Mouse (Mus musculus) liver, embryonic 12.5 days (tissue): ENCODE data around the gene Ltc4s. TPM values are rescaled to one million over a fixed set of nuclear protein-coding genes. Genes with fewer than 3 reads are reported as not detected.

Experiments used
- ATAC-seq: fragments of 200-750 bp; cut with Nextera tagmentation; 2 replicates; pipeline ENCODE4 v1.8.0; 2017; ENCODE audit warnings: moderate number of reproducible peaks, mild to moderate bottlenecking, moderate library complexity
- H3K27ac ChIP-seq: fragments of 300-500 bp; sonication (generic); 2 replicates; pipeline ENCODE4 v1.5.1; 2016; ENCODE audit warnings: mild to moderate bottlenecking
- H3K27me3 ChIP-seq: fragments of 300-500 bp; sonication (generic); replicated peaks from 2 replicates; pipeline ENCODE4 v1.6.1; 2016; ENCODE audit warnings: mild to moderate bottlenecking, moderate library complexity
- H3K36me3 ChIP-seq: fragments of 300-500 bp; sonication (generic); 2 replicates; pipeline ENCODE4 v1.6.1; 2016; ENCODE audit warnings: mild to moderate bottlenecking, moderate library complexity
- H3K4me1 ChIP-seq: fragments of 300-500 bp; sonication (generic); 2 replicates; pipeline ENCODE4 v1.6.1; 2016
- H3K4me2 ChIP-seq: fragments of 300-500 bp; sonication (generic); 2 replicates; pipeline ENCODE4 v1.6.1; 2016; ENCODE audit warnings: mild to moderate bottlenecking, moderate library complexity
- H3K4me3 ChIP-seq: fragments of 300-500 bp; sonication (generic); 2 replicates; pipeline ENCODE4 v1.5.1; 2016; ENCODE audit warnings: mild to moderate bottlenecking, moderate library complexity
- H3K9ac ChIP-seq: fragments of 300-500 bp; sonication (generic); 2 replicates; pipeline ENCODE4 v1.6.1; 2016; ENCODE audit warnings: mild to moderate bottlenecking, moderate library complexity
- H3K9me3 ChIP-seq: fragments of 300-500 bp; sonication (generic); replicated peaks from 2 replicates; pipeline ENCODE4 v1.6.1; 2016; ENCODE audit warnings: mild to moderate bottlenecking, moderate library complexity
- WGBS: fragments of 180-500 bp; shearing (Covaris S2); methylation state at CpG from one replicate; pipeline ENCODE4 v1.1.7; 2016; ENCODE audit not compliant: insufficient replicate concordance; 5-methylcytosine and 5-hydroxymethylcytosine counted together
- polyA plus RNA-seq: library from polyadenylated mRNA; unstranded; fragments of >200 nt; fragmentation: Nextera tagmentation; extraction: Ambion mirVana; gene quantifications from 2 replicates; pipeline ENCODE4 v1.2.1, GENCODE M21; 2016

Gene Ltc4s
- polyA plus RNA-seq, 1 experiment from 2014 or later, result 0.87 TPM

DNA sequence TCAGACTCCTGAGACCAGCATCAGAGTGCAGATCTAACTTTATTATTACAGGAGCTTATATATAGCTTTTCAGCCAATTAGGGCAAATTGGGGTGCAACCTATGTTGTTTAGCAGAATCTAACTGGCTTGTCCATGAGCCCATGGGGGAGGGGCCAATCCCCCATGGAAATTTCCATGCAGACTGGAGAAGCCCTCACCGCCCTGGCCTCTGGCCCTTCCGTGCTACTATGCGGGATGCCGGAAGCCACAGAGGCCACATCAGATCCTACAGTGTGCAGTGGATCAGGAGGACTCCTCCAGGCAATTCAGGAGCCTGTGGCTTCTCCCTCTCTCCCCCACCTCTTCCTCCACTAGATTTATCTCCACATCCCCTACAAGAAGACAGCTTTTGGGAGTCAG is 20.6 kb downstream of the Ltc4s start:
- no peaks in the 10 kb centered on the region for H3K9me3 ChIP-seq
- no peak overlapping the region for H3K4me3 ChIP-seq
- peaks cover 70% of the 10 kb centered on the region for H3K4me1 ChIP-seq
- no peak overlapping the region for H3K4me2 ChIP-seq
- H3K9ac ChIP-seq, result no peak overlapping the region
- H3K36me3 ChIP-seq, result peaks cover 10% of the 10 kb centered on the region
- WGBS, result 48% methylated on average over 4 of the region's 4 CpGs
- H3K27me3 ChIP-seq, result no peaks in the 10 kb centered on the region
- no peak for ATAC-seq
- no peak overlapping the region; the same call in 1 of the 2 replicates for H3K27ac ChIP-seq

DNA sequence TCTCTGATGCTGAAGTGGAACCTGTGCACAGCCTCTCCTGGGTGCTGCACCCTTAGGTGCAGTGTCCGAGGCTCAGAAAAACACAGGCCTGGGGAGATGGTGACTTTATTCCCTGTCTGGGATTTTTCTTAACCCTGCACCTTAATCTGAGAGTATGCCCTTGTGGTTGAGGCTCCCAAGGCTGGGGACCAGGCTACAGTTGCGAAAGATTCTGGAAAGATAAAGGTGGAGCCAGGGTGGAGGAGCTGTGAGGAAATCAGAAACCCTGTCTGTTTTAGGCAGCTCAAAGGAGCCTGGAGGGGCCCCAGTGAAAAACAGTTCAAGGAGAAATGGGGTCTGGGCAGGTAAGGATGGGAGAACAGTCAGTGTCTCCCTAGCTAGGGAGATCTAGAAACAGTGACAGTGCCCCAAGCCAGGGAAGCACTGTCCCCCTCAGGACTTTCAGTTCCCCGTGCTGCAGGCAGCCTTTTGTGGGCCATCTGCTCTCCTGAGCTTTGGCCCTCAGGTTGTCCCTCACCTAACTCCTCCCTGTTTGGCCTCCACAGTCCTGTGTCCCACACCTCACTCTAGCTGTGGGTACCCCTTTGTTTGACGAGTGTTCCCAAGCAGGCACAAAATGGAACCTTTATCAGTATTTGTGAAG is 21.6 kb downstream of the Ltc4s start:
- WGBS, result 64% methylated on average over 4 of the region's 4 CpGs
- Histone ChIP-seq H3K4me1 (peaks cover 75% of the 10 kb centered on the region), H3K4me2 (no peak overlapping the region), H3K36me3 (peaks cover 10% of the 10 kb centered on the region; the same call in 1 of the 2 replicates), H3K27ac (peak overlapping the region; percentile 42), H3K9ac (no peak overlapping the region), H3K27me3 (no peaks in the 10 kb centered on the region), H3K4me3 (no peak overlapping the region), H3K9me3 (no peaks in the 10 kb centered on the region)
- ATAC-seq, result no peak

DNA sequence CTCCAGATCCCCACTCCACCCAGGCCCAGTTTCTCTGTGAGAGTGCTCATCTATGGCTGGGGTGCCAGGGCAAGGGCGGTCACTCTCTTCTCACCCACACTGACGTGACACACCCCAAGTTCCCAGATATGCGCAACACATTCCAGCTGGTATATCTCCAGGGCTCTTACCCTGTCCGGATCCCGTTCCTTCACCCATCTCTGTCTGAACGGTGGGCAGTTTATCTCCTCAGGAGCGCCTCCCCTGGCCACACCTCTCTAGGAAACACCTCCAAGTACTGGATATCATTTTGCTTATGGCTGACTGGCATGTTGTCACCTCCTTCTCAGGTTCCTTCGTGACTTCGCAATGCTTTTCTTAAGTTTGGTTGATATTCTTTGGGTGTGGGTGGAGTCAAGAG is 22.8 kb downstream of the Ltc4s start:
- Histone ChIP-seq H3K9me3 (no peaks in the 10 kb centered on the region), H3K27ac (peak overlapping the region; percentile 27; the same call in 1 of the 2 replicates), H3K36me3 (peaks cover 6% of the 10 kb centered on the region; the same call in 1 of the 2 replicates), H3K4me1 (peaks cover 86% of the 10 kb centered on the region), H3K4me3 (no peak overlapping the region), H3K9ac (no peak overlapping the region), H3K4me2 (peak overlapping the region; percentile 35), H3K27me3 (no peaks in the 10 kb centered on the region)
- ATAC-seq, result peak; percentile 28; the same call in 1 of the 2 replicates
- 37% methylated on average over 9 of the region's 9 CpGs for WGBS

DNA sequence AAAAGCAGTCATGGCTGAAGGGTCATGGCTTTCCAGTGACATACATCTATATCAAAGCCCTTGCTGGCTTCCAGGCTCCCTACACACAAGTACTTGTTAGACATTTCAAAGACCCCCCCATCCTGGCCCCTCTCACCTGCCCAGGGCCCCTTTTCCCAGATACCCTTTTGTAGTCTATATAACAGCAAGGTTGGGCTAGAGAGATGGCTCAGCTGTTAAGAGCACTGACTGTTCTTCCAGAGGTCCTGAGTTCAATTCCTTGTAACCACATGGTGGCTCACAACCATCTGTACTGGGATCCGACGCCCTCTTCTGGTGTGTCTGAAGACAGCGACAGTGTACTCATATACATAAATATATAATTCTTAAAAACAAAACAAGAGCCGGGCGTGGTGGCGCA is 23.8 kb downstream of the Ltc4s start:
- H3K9ac ChIP-seq, result no peak overlapping the region
- ATAC-seq, result no peak
- H3K36me3 ChIP-seq, result 0 out of 2 replicates have a peak, but pooled peaks cover 6% of the 10 kb centered on the region
- no peak overlapping the region for H3K4me2 ChIP-seq
- H3K9me3 ChIP-seq, result no peaks in the 10 kb centered on the region
- peaks cover 84% of the 10 kb centered on the region for H3K4me1 ChIP-seq
- 79% methylated on average over 6 of the region's 6 CpGs for WGBS
- H3K27me3 ChIP-seq, result no peaks in the 10 kb centered on the region
- no peak overlapping the region for H3K27ac ChIP-seq
- H3K4me3 ChIP-seq, result no peak overlapping the region

DNA sequence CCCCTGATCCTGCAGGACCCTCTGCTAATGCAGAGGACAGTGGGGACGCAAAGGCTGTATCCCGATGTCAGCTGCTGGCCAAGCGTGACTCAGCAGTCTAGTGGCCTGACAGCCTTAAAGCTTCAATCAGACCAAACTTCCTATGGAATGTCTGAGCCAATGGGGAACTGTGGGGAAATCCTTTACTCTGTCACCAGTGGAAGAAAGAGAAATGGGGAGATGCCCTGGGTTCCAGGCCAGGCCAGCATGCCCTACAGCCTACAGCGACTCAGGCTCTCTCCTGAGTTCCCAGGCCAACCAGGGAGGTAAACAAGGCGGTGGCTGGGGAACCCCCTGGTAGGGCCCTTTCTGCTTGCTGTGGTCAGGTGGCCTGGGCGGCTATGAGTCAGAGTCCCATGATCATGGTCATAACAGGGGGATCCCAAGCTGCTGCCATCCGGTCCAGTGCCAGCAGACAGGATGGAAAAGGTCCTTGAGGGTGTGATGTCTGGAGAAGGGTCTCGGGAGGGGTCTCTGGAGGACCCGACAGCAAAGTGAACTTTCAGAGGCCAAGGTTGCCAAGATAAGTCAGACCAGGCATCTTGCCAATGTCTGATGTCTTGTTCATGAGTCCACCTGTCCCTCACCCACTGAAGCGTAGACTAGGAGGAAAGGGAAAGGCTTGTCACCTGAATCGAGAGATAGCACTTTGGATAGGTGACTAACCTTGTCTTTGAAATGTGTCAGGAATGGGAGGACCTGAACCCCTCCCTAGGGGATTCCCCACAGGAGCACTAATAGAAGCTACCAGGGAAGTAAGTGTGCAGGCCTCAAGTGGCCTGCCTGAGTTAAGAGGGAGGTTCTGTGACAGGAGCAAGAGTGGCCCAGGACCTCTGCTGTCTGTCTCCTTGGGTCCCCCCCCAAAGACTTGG is 25.3 kb downstream of the Ltc4s start:
- Histone ChIP-seq H3K9me3 (no peaks in the 10 kb centered on the region), H3K4me2 (no peak overlapping the region), H3K9ac (no peak overlapping the region), H3K36me3 (peaks cover 7% of the 10 kb centered on the region), H3K27ac (peak overlapping the region; percentile 60), H3K4me1 (peaks cover 81% of the 10 kb centered on the region), H3K4me3 (no peak overlapping the region), H3K27me3 (no peaks in the 10 kb centered on the region)
- ATAC-seq, result no peak
- WGBS, result 59% methylated on average over 11 of the region's 11 CpGs

DNA sequence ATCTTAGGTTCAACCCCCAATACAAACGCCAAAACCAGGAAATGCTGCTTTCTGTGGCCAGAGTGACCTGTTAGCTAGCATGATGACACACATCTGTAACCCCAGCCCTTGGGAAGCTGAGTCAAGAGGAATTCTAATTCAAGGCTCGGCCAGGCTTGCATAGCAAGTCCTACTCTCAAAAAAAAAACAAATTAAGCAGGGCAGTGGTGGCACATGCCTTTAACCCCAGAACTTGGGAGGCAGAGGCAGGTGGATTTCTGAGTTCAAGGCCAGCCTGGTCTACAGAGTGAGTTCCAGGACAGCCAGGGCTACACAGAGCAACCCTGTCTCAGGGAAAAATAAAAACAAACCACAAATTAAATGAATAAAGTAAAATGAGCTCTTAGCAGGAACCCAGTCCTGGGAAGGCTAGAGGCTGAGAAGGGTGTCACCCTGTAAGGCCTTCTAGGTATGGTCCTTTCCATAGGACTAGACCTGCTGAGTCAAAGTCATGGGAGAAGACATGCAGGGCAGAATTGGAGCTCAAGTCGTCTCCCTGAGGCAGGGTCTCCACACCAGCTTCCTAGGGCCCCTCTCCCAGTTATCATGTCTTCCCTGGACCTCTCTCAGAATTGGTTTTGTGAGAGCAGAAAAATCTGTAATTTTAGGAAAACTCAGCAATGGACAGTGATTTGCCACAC is 26.2 kb downstream of the Ltc4s start:
- H3K4me3 ChIP-seq, result no peak overlapping the region
- H3K27me3 ChIP-seq, result no peaks in the 10 kb centered on the region
- H3K9ac ChIP-seq, result no peak overlapping the region
- peaks cover 79% of the 10 kb centered on the region for H3K4me1 ChIP-seq
- no peaks in the 10 kb centered on the region for H3K9me3 ChIP-seq
- WGBS, result 46% methylated on average over 3 of the region's 3 CpGs
- H3K27ac ChIP-seq, result peak overlapping the region; percentile 60
- no peak for ATAC-seq
- H3K4me2 ChIP-seq, result no peak overlapping the region
- H3K36me3 ChIP-seq, result peaks cover 16% of the 10 kb centered on the region

DNA sequence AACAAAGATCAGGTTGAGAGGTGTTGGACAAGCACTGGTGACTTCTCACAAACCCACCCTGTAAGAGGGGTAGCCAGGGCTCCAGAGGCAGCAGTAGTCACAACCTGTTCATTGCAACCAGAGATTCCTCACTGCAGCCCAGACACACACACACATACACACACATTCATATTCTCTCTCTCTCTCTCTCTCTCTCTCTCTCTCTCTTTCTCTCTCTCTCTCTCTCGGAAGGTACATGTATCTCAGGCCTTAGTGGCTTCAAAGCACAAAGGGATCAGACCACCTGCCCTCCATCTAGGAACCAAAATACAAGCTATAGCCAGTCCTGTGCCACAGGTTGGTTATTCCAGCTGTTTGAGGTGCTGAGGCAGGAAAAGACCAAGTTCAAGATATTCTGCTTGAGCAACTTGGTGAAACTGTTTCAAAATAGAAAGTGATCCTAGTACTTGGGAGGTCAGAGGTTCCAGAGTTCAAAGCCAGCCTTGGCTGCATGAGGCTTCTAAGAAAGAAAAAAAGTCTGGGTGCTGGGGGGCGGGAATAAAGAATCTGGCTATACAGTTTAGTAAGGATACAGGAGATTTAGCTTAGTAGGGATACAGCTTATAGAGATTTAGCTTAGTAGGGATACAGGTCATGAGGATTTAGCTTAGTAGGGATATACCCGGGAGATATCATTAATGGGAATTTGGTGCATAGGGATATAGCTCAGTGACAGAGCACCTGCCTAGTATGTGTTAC is 26.9 kb downstream of the Ltc4s start:
- H3K27me3 ChIP-seq, result no peaks in the 10 kb centered on the region
- peak overlapping the region; percentile 94 for H3K4me3 ChIP-seq
- 87% methylated on average over 3 of the region's 3 CpGs for WGBS
- no peaks in the 10 kb centered on the region for H3K9me3 ChIP-seq
- H3K36me3 ChIP-seq, result peaks cover 23% of the 10 kb centered on the region
- H3K9ac ChIP-seq, result peak overlapping the region; percentile 97
- peak overlapping the region; percentile 77 for H3K4me2 ChIP-seq
- peaks cover 72% of the 10 kb centered on the region for H3K4me1 ChIP-seq
- H3K27ac ChIP-seq, result peak overlapping the region; percentile 99
- no peak for ATAC-seq

DNA sequence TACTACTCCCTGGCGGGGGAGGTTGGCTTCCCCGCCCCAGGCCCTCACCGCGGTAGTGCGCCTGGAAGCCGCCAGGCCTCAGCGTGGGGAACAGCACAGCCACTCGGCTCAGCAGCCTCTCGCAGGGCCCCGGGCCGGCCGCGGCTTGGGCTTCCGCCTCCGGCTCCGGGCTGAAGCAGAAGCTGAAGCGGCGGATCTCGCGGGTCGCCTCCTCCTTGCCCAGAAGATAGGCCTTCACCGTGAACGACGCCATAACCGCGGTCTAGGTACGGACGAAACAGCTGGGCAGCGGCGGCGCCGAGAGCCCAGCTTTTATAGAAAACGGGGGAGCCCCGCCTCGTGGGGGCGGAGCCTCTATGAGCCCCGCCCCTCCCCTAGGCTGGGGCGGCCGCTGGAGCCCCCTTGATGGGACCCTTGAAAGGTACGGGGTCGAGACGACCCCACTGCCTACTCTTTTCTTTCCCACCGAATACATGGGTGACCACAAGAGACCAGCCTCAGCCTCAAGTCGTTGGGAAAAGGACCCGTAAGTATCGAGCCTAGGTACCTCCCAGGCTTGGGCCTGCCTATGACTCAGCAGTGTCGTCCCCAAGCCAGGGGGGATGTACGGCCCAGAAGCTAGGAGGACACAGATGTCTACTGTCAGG is 27.8 kb downstream of the Ltc4s start, which contains the start of the genes Sqstm1 and Mgat4b:
TSS of gene Sqstm1 (minus strand) at position 323 of the 647 bp plus-strand sequence.
TSS of gene Mgat4b (plus strand) at position 386 of the 647 bp plus-strand sequence.
- WGBS, result under 1% methylated on average over 48 of the region's 48 CpGs
- H3K27me3 ChIP-seq, result no peaks in the 10 kb centered on the region

DNA sequence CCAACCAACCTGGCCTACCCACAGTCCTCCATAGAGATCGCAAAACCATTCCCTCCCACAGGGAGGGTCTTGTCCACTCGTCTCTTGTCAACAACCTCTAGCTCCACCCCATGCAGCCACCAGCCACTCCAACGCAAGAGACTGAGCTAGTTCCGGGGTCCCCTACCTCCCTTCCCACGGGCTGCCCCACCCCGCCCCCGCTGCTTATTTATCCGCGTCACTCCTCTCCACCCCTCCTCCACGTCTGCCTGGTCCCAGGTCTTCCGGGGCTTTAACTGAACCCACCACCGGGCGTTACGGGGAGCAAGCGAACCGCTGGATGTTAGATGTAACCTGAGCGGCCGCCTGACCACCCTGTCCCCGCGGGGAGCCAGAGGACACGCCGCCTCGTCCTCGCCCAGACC is 28.3 kb downstream of the Ltc4s start:
- ATAC-seq, result peak; percentile 93
- Histone ChIP-seq H3K27ac (peak overlapping the region; percentile 99), H3K4me2 (peak overlapping the region; percentile 77), H3K4me1 (peaks cover 58% of the 10 kb centered on the region), H3K9ac (peak overlapping the region; percentile 97), H3K9me3 (no peaks in the 10 kb centered on the region), H3K36me3 (peaks cover 37% of the 10 kb centered on the region), H3K4me3 (peak overlapping the region; percentile 94), H3K27me3 (no peaks in the 10 kb centered on the region)
- 2% methylated on average over 24 of the region's 24 CpGs for WGBS

More for the DNA sequence above, 27.8 kb downstream of the Ltc4s start, which contains the start of the genes Sqstm1 and Mgat4b:
- peak within 1 kb of the TSS; percentile 97 for H3K9ac ChIP-seq
- peak within 1 kb of the TSS; percentile 99 for H3K27ac ChIP-seq
- peaks cover 32% of the 10 kb centered on the region for H3K36me3 ChIP-seq
- peak; percentile 70 for ATAC-seq
- H3K9me3 ChIP-seq, result no peaks in the 10 kb centered on the region
- peak within 1 kb of the TSS; percentile 77 for H3K4me2 ChIP-seq
- H3K4me1 ChIP-seq, result peaks cover 63% of the 10 kb centered on the region
- peak within 1 kb of the TSS; percentile 94 for H3K4me3 ChIP-seq

DNA sequence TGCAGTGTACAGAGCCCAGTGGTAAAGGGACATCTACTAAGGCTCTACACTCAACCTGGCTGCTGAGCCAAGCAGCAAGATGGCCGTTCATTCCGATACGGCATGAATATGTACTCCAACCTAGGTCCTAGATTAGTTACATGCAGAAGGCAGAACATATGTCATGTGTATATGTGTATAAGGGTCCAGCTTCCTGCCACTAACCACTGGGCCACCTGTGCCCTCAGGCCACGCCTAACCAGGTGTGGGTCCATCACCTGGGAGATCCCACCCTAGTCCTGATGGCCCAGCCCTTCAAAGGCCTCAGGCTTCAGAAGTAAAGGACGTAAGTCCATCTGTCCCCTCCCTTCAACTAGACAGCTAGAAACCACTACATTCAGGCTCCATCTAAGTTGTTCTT is 30.4 kb downstream of the Ltc4s start:
- WGBS, result 86% methylated on average over 5 of the region's 5 CpGs
- Histone ChIP-seq H3K4me3 (no peak overlapping the region), H3K9me3 (no peaks in the 10 kb centered on the region), H3K9ac (peak overlapping the region; percentile 97; the same call in 1 of the 2 replicates), H3K27ac (no peak overlapping the region), H3K4me1 (peaks cover 49% of the 10 kb centered on the region), H3K4me2 (0 out of 2 replicates have a peak overlapping the region, but pooled peaks have one; percentile 77), H3K36me3 (peaks cover 56% of the 10 kb centered on the region), H3K27me3 (no peaks in the 10 kb centered on the region)
- ATAC-seq, result no peak

DNA sequence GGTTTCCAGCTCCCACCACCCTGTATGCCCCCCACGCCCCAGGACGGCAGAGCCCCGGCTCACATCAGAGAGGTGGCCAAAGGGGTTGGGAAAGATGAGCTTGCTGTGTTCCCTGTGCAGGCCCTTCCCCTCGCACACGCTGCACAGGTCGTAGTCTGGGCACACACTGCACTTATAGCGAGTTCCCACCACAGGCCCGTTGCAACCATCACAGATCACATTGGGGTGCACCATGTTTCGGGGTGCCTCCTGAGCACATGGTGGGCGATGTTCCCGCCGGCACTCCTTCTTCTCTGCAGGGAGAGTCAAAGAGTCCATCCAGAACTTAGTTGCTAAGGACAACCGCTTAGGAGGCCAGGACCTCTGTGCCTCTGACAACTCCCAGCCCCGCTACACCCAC is 31.1 kb downstream of the Ltc4s start:
- Histone ChIP-seq H3K4me1 (peaks cover 44% of the 10 kb centered on the region), H3K36me3 (peaks cover 63% of the 10 kb centered on the region)
- 92% methylated on average over 14 of the region's 14 CpGs for WGBS

More for the DNA sequence above, 31.1 kb downstream of the Ltc4s start:
- Histone ChIP-seq H3K27ac (no peak overlapping the region), H3K9me3 (no peaks in the 10 kb centered on the region), H3K9ac (no peak overlapping the region), H3K4me2 (no peak overlapping the region), H3K4me3 (no peak overlapping the region), H3K27me3 (no peaks in the 10 kb centered on the region)
- no peak for ATAC-seq
